Mouse (Mus musculus) bone marrow, adult 2 months (tissue): ENCODE data around the gene Myh10.

Experiments used
- CTCF ChIP-seq: fragments of 200-500 bp; IDR thresholded peaks from 2 replicates; pipeline ENCODE4 v1.5.1; 2011; ENCODE audit warnings: low read length, control low read depth; ENCODE audit not compliant: control insufficient read depth, insufficient read depth
- POLR2A ChIP-seq: fragments of 200-500 bp; IDR thresholded peaks from 2 replicates; pipeline ENCODE4 v1.6.1; 2011; ENCODE audit warnings: low read depth, mild to moderate bottlenecking, control low read depth, low read length, borderline replicate concordance; ENCODE audit not compliant: control insufficient read depth

- TF ChIP-seq POLR2A (no peak), CTCF (no peak)
Measured at GRCm38 (mm10) chr11:68779735-68780465, 88.5 kb downstream of the Myh10 start.
